Mouse (Mus musculus): ENCODE measurements around the gene Tns1.

DNA sequence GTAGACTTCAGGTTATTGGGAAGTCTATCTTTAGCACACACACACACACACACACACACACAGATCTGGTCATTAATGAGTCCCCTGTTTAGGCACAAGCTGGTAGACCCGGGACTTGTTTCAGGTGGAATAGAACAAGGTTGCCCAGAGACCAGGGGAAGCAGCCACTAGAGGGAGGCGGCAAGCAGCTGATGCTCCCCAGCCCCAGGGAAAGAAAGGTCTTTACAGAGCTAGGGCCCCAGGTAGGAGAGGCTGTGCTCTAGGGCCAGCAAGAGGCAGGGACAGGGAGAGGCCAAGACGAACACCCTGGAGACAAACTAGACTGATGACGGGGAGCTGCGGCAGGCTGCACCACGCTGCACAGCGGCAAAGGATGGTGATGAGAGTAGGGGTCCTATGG, 198.0 kb downstream of the Tns1 start:
- peak; percentile 39 for TF ChIP-seq CTCF (conservative IDR thresholded peaks at IDR 0.05; ENCODE audit: insufficient read depth, insufficient read length, low read depth, low read length)
- no peak for TF ChIP-seq POLR2A (IDR thresholded peaks at IDR 0.05; ENCODE audit: low read depth, low read length)
